Mouse (Mus musculus) A20 (cell line): ENCODE data around the gene Sema5a.
"Not testable (repeated sequence)": the region's sequence is repeated elsewhere in the genome, so short reads cannot be mapped to it uniquely, and the experiment has no call there.

ENCODE experiments used
- DNase-seq: peaks from one replicate; pipeline ENCODE4 v3.0.0-alpha.2; 2011; ENCODE audit warnings: low read depth, low spot score

The Sema5a gene

DNA sequence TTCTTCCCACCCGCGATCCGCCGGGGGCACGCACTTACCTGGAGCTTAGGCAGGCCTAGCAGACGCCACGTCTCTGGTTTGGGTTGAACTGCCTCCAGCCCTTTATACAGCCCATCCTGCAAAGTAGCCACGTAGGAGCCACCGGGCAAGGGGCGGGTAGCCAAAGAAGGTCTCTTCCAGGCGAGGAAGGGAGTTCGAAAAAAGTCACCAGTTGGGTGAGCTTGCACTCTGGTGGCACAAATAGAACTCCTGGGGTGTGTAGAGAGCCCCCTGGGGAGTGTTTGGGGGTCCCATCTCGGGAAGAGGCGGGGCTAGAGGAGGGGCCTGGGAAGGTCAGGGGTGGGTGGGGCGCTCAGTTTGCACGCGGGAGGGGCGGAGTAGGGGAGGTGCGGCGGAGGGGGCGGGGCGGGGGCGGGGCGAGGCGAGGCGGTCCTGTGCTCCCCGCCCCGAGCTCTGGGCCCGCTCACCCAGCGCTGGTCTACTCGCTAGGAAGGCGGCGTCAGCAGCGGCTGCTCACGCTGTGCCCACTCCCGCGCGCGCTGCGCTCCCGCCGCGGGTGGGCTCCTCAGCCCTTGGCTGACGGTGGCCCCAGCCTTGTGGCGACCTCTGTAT lies at the start of gene Sema5a:
Sema5a (plus strand) TSS at position 467 of the 612 bp plus-strand sequence.
- no peak for DNase-seq

DNA sequence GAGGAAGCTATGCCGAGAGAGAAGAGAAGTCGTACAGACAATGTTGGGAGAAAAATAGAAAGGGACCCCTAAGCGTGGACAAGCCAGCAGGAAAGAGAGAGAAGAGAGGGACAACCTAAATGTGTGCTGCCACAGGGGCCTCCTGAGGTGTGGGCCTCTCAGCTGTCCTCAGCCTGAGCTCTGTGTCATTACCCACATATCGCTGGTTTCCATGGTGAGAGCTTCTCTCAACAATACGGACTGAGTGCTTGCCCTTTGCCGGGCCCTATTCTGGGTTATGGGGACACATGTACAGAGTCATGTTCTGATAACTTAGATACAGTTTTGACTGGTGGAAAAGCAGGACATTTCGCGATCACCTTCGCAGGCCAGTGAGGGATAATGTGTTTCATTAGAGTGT lies 46.5 kb upstream of the Sema5a start:
- DNase-seq, result no peak

DNA sequence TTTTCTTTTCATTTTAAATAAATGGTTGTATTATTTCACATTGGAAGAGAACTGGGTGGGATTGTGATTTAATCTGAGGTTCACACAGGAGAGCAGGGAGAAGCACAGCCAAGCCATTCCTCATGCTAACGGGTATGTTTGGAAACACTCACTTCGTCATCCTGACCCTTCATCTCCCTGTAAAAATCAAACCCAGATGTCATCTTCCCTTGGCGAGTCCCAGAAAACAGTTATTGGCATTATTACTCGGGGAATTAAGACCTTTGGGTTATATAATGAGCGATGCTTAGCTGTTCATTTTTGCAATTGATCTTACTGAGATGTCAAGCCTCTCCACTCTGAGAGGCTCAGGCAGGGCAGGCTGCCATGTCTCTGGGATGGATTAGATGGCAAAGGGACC lies 46.0 kb upstream of the Sema5a start:
- DNase-seq, result no peak

DNA sequence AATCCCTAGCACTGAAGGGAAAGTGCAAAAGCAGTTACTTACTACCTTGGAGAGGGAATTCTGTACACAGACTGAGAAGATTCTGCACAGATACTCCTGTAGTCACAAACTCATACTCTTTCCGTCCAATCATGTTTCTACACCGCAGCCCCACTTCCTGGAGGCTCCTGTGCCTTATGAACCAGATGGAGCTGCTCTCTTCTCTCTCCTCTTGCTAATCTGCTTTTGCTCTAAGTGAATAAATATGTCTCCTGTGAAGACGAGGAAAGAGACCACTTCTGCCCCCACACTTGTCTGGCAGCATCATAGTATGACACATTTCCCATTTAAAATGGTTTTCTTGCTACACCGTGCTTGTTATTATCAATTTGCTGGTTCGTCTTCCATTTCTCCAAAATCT lies 41.4 kb upstream of the Sema5a start:
- no peak for DNase-seq

DNA sequence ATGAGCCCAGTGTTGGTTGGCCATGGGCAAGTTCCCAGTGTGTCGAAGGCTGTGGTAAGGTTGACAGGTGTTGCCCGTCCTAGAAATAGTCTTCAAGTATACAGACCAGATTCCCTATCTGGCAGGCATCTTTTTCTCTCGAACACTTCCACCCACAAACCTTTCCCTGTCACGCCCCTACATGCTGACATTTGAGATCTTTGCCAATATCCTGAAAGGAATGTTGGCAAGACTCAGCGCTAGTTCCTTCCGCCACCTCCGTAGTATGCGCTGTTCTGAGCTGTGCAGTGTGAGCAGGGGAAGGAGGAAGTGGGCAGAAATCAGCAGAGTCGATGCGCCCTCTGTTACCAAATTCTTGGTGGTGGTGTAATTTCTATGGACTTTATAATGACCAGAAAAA lies 39.7 kb upstream of the Sema5a start:
- no peak for DNase-seq

DNA sequence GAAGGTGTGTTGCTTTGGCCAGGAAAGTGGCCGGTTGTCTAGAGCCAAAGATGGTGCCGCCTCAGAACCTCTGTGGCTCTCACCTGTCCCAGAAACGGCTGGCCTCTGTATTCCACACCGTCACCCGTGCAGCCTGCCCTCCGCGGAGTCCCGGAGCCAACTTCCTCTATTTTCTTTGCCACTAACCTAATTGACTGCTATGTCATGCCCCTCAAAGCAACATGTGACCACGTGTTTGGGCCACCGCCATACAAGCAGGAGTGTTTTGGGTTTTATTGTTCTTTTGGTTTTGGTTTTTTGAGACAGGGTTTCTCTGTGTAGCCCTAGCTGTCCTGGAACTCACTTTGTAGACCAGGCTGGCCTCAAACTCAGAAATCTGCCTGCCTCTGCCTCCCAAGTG lies 29.9 kb upstream of the Sema5a start:
- not testable (repeated sequence) for DNase-seq

DNA sequence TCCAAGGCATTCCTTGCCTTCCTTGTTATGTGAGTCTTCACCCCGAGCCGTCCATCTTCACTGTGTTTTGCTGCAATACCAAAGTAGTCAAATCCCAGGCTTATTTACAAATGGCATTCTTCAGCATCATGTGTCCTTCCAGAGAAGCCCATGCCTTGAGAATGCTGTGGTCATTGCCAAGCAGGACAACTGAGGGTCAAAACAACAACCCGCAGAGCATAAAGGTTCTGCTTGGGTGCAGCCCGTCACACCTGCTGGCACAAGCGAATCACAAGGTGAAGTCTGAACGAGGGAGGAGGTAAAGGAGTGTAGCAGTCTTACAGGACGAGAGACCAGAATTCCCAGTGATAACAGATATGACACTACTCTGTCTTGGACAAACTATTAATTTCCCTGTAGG lies 21.6 kb upstream of the Sema5a start:
- DNase-seq, result no peak

DNA sequence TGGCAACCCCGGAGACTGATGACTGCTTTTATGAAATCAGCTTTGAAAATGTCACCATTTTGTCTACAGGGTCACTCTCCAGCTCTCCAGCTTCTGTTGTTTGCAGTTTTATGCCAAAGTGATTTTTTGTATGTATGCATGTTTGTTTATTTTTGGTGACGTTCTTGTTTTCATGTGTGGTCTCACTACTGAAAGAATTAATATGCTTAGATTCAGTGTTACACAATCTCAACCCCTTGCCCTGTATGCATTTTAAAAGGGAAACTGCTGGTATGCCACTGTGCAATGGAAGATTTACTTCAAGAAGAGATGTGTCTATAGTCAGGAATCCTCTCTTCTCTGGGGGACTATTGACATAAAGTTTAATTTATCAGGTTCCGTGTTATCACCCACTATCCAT lies 19.2 kb upstream of the Sema5a start:
- DNase-seq, result no peak

DNA sequence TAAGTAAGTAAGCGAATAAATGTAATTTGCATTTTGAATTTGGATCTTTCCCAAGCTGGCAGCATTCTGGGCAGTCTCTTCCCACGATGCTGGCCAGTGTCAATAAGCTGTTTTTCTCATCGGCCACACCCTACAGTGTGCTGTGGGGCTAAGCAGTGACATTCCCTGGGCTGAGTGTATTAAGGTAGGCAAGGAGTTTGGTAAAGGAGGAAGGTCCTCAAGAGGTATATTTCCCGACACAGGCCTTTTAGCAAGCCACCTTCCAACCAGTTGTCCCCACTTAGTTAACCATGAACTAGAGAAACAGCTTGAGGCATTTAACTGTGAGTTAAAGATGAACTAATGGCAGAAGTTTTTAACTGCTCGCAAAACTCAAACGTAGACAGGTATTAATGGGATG lies 18.2 kb upstream of the Sema5a start:
- no peak for DNase-seq

DNA sequence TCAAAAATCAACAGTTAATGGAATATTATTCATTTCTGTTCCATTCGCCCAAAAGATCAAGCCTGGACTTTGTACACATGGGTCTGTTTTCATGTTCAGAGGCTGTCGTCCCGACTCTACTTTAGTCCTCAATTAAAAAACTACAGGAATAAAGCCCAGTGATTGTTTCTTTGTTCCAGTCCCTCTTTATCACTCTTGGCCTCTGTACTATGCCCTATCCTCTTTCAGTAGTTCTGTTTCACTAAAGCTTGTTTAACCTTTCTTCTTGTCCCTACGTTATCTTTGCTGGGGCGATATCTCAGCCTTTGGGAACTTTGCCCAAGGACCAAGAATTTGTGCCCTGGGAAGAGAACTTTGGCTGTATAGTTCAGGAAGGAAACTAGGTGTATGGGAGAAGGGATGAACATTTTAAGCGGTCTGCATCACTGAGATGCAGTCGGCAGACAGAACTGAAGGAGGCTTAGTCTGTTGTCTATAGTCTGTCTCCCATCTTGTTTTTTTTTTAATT lies 17.7 kb upstream of the Sema5a start:
- DNase-seq, result no peak

DNA sequence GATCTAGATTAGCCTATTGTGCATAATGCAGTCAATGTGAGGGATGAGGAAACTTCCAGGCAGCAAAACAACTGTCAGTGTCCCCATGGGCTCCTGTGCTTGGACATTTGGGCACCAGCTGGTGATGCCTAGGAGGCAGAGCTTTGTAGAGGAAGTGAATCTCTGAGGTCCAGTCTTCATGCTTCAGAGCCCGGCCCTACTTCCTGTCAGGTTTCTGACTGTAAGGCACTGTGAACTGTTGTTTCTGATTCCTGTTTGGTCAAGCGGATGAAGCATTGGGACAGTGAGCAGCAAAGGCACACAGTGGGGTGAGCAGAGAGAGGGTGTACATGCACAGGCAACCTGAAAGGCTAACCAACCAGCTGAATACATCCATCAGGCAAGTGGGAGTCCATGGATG lies 14.5 kb upstream of the Sema5a start:
- DNase-seq, result no peak

DNA sequence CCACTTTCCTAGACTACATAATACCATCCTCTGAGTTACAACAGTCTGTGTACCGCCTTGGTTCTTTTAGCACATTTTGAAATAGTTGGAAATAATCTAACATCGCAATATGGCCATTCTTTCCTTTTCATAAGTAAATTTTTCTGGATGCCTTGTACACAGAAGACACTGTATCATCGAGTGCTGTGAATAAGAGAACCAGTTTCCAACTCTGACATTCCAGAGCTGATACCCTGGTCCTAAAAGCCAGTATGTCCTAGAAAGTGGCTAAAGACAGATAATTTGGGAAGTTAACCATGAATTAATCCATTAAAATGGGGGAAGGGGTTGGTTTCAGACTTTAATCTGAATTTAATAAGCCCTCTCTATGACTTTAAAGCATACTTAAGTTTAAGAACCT lies 12.4 kb upstream of the Sema5a start:
- no peak for DNase-seq

DNA sequence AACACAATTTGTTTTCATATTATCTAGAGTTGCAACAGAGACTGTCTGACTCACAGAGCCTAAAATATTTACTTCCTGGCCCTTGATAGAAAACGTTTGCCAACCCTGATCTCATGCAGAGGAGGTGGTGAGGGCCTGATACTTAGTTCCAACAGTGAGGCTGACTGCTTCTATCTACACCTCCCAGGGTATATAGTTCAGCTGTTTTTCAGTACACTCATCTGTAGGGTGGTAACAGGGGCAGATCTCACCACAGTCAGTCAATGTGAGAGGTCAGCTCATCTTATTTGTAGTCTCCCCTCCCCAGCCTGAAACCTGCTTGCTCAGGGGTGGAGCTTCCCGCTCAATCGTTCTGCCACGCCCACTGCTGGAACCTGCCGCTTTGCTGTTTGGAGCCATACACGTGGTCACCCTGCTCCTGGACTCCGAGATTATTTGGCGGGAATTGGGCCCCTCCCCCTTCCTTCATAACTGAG lies 11.9 kb upstream of the Sema5a start:
- not testable (repeated sequence) for DNase-seq

DNA sequence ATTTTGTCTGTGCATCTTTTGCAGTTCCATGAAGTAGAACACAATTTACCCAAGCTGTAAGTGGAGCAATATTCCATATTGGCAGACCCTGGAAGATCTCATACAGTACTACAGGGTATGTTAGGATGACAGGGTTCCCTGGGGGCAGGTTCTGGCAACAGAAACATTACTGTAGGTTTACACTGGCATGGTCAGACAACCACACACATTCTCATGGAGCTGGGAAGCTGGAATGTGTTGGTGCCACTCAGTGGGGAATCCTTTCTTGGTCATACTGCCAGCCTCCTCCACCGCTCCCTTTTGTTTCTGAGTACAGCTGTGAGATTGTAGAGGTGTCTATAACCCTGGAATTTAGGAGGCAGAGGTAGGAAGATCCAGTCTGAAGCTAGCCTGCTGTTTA lies 11.2 kb upstream of the Sema5a start:
- DNase-seq, result no peak

DNA sequence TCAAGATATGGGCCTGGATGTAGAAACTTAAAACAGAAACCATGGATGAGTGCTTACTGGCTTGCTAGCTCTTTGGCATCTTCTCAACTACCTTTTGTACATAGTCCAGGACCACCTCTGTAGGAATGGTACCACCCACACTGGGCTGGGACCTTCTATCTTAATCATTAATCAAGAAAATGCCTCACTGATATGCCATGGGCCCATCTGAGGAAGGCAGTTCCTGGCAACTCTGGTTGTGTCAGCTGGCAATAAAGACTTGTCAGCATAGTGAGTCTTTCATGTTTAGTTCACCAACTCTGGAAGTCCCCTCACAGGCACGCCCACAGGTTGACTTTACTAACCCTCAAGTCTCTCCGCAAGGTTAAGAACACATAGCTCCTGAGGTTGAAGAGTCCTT lies 5.5 kb upstream of the Sema5a start:
- no peak for DNase-seq

DNA sequence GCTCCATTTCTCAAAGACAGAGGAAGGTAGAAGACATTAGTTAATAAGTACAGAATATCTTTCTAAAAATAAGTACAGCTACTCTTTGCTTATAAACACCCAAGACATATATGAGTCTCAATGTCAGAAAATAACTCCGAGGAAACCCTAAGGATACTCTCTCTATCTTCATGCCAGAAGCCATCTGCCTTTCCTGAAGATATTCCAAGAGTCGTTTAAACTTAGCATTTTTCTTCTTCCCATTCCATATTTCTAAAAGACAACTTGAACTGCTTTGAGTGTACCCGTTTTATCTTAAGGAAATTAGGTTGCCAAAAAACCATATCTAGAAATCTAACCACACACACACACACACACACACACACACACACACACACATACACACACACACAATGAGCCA lies 4.5 kb upstream of the Sema5a start:
- DNase-seq, result no peak

DNA sequence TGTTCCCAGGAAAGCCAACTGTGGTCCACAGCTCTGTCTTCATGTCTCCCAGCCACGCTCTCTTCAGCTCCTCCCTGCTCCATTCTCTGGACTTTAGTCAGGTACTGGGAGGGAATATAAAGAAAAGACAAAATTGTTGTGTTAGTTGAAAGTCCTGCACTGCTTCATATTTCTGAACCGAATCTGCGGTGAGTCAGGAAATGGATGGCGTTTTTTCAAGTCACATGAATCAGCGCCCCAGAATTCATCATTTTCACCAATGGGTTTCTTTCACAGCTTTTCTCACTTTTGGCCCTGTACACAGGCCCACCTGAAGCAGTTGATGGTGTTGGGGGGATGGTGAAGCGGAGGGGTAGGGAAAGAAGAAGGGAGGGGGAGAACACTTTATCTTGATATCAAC lies 2.9 kb upstream of the Sema5a start:
- DNase-seq, result no peak

DNA sequence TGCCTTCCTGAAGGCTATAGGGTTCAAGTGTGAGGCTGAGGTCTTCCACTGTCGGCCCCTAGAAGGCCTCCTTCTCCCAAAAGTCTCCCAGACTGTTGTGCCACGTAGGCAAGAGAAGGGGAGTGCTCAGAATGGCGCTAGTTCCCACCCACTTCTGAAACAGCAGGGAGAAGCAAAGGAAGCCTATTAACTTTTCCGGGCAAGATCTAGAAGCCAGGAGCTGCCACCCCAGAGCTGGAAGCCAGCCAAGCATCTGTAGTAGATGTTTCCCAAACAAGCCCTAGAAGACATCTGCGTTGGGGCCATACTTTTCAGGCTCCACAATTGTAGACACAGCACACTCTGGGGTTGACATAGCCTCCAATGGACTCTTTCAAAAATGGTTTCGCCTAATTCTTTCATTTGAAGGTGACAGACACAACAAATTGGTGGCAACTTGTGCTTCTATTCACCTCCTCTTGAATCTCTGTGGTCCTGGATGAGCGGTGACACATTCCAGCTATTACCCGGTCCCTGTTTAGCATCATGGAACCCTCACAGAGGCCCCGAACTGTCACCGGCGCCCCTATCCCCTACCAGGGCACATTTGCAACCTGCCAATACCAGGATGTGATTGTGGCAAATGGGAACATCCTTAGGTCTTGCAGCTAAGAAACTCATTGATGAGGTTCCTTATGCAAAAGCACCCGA lies 1.4 kb upstream of the Sema5a start:
- no peak for DNase-seq

DNA sequence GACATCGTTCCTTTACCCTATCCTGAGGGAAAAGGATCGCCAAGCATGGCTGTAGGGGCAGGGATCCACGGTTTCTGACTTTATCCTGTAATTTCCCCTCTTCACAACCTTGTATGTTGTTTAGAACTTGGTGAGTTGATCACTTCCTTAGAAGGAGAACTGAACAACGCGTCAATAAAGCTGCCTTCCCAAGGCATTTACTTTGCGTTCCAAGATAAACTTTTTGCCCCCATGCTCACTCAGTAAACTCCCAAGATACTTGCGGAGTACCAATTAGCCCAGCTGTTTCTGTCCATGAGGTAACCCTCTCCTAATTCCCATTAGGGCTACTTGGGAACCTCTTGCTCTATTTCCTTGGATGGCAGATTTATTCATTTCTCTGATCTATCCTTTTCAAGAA lies 786 bp upstream of the Sema5a start:
- no peak for DNase-seq

DNA sequence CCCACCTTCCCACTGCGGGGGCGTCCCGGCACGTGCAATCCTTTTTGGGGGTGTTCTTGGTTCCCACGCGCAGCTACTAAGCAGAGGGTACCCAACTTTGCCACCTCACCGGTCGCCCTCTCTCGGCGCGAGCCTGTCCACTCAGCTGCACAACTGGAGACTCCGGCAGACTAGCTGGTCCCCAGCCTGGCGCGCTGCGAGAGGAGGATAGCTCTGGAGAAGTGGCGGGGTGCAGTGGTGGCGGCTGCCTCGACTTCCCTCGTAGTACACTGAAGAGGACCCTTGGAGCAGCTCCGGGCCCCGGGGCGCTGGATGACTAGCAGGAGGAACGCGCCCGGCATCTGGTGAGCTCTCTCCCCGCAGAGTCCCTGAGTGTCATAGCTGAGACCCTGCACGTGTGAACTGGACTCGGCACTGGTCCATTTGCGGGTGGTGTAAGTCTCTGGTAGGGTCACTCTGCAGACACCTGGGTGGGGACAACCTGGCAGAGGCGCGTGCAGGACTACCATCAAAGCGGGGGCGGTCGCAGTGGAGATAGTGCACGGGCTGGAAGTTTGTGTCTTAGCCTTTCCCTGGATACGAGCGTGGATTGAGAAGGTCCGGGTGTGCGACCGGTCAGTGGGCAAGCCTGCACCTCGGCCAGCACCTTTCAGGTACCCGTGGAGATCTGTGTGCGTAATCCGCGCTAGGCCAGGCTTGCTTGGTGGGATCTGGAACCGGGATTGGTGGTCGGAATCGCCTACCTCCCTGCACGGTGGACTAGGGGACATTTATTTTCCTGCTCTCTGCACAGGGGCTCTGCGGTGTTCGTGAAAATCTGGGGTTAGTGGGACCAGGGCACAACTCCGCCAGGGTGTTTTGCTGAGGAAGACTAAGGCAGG lies 586 bp downstream of the Sema5a start:
- DNase-seq, result no peak

DNA sequence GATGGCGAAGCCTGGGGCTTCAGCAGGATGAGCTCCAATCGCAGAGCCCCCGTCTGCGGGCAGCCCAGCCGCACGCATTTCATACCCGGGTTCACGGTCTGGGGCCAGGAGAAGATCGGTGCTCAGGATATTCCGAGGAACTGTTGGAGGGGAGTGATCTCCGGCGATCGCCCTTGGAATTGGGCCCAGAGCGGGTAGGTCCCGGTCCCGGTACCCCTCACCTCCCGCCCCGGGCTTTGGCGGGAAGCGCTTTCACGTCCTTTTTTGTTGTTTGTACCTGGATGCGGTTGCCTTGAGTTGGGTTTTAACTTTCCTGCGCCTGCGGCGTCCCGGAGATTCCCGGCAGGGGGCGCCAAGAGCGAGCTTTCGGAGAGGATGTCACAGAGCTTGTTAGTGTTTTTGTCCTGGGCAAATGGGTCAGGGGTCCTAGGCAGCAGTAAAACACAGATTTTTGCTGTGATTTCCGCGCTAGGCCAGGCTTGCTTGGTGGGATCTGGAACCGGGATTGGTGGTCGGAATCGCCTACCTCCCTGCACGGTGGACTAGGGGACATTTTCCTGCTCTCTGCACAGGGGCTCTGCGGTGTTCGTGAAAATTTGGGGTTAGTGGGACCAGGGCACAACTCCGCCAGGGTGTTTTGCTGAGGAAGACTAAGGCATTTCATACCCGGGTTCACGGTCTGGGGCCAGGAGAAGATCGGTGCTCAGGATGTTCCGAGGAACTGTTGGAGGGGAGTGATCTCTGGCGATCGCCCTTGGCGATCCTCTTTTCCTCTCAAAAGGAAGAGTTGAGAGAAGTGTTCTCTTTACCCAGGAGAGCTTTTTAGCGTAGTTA lies 1.4 kb downstream of the Sema5a start:
- DNase-seq, result no peak

DNA sequence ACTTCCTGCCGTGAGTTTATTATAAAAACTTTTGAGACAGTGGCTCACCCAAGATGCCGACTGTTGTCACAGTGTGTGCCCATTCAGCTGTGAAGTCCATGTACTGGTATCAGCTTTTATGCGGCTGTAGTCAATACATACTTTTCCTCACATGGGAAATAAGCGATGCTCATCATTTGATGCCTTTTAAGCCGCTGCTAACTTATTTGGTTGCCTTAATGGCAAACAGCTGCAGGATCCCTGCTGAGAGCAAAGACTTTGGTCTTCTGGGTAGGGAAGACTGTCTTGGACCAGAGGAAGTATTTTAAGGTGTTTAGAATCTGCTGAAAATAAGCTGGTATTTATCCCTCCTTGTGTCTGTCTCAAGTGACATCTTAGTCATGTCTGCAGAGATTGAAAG lies 2.7 kb downstream of the Sema5a start:
- no peak for DNase-seq
